Mouse (Mus musculus) C2C12 (cell line): ENCODE measurements around the gene Gm17455. TPM values are rescaled to one million over a fixed set of nuclear protein-coding genes. Genes with fewer than 3 reads are reported as not detected.

Source experiments
- H3K27me3 ChIP-seq: one replicate; pipeline ENCODE4 v1.6.1; 2011; ENCODE audit not compliant: control insufficient read depth, insufficient read depth, insufficient read length
- H3K36me3 ChIP-seq: one replicate; pipeline ENCODE4 v1.6.1; 2011; ENCODE audit not compliant: control insufficient read depth, insufficient read depth
- H3K4me3 ChIP-seq: one replicate; pipeline ENCODE4 v1.5.1; 2011; ENCODE audit warnings: mild to moderate bottlenecking, control low read depth; ENCODE audit not compliant: poor library complexity, insufficient read depth, severe bottlenecking
- H3K79me2 ChIP-seq: one replicate; pipeline ENCODE4 v1.6.1; 2011; ENCODE audit not compliant: control insufficient read depth, insufficient read depth
- H3K79me3 ChIP-seq: one replicate; pipeline ENCODE4 v1.6.1; 2011; ENCODE audit warnings: low read depth, control low read depth
- H3ac ChIP-seq: one replicate; pipeline ENCODE3; 2011; ENCODE audit warnings: low read depth; ENCODE audit not compliant: control insufficient read depth, insufficient read length
- CEBPB ChIP-seq: IDR thresholded peaks from one replicate; pipeline ENCODE4 v1.6.1; 2011; ENCODE audit warnings: low read depth, mild to moderate bottlenecking, control low read depth, moderate library complexity
- CTCF ChIP-seq: IDR thresholded peaks from one replicate; pipeline ENCODE4 v1.5.1; 2011; ENCODE audit not compliant: control insufficient read depth, insufficient read depth, insufficient read length
- FOSL1 ChIP-seq: IDR thresholded peaks from one replicate; pipeline ENCODE4 v1.8.0; 2011; ENCODE audit warnings: mild to moderate bottlenecking, low read length; ENCODE audit not compliant: poor library complexity, insufficient read depth, severe bottlenecking
- MAX ChIP-seq: IDR thresholded peaks from one replicate; pipeline ENCODE4 v1.6.1; 2011; ENCODE audit warnings: mild to moderate bottlenecking, control low read depth
- MYOD1 ChIP-seq: IDR thresholded peaks from one replicate; pipeline ENCODE4 v1.6.1; 2011; ENCODE audit warnings: low read depth; ENCODE audit not compliant: control insufficient read depth, insufficient read length
- MYOG ChIP-seq: IDR thresholded peaks from one replicate; pipeline ENCODE4 v1.6.1; 2011; ENCODE audit not compliant: control insufficient read depth, insufficient read length; ENCODE audit errors: extremely low read depth
- USF1 ChIP-seq: IDR thresholded peaks from one replicate; pipeline ENCODE4 v1.6.1; 2011; ENCODE audit warnings: low read depth, mild to moderate bottlenecking, control low read depth, moderate library complexity
- polyA plus RNA-seq: library from polyadenylated mRNA; unstranded; fragments of >200 nt; fragmentation: generic; extraction: Trizol; gene quantifications from one replicate; pipeline ENCODE4 v1.2.1, GENCODE M21; 2012; ENCODE audit warnings: missing spikeins

Gene Gm17455
- polyA plus RNA-seq, 1 experiment = not detected

DNA sequence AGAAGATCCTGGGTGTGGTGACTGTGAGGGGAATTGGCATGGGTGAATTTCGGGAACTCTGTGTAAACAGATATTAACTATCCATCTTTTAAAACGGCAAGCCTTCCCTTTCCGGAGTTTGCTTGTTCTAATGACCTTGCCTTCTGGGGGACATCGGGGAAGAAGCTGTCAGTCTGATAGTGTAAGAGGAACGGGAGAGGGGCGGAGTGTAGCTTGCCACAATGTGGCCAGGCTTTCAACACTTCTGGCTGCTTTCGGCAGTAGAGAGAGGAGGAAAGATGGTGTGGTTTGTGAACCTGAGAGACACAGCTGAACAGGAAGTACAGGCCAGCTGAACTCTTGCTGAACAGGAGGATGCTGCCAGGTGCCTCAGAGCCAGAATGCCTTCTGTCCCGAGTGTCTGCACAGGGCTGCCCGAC lies 10.1 kb upstream of the Gm17455 start:
- no peak overlapping the region for H3ac ChIP-seq
- no peaks in the 10 kb centered on the region for H3K36me3 ChIP-seq
- H3K4me3 ChIP-seq = no peak overlapping the region
- TF ChIP-seq MAX = no peak
- TF ChIP-seq USF1 = no peak
- TF ChIP-seq CTCF = no peak
- no peak for TF ChIP-seq MYOD1
- TF ChIP-seq MYOG = no peak
- TF ChIP-seq FOSL1 = no peak
- TF ChIP-seq CEBPB = no peak
- H3K79me2 ChIP-seq = no peaks in the 10 kb centered on the region
- H3K79me3 ChIP-seq = no peaks in the 10 kb centered on the region
- H3K27me3 ChIP-seq = no peaks in the 10 kb centered on the region

DNA sequence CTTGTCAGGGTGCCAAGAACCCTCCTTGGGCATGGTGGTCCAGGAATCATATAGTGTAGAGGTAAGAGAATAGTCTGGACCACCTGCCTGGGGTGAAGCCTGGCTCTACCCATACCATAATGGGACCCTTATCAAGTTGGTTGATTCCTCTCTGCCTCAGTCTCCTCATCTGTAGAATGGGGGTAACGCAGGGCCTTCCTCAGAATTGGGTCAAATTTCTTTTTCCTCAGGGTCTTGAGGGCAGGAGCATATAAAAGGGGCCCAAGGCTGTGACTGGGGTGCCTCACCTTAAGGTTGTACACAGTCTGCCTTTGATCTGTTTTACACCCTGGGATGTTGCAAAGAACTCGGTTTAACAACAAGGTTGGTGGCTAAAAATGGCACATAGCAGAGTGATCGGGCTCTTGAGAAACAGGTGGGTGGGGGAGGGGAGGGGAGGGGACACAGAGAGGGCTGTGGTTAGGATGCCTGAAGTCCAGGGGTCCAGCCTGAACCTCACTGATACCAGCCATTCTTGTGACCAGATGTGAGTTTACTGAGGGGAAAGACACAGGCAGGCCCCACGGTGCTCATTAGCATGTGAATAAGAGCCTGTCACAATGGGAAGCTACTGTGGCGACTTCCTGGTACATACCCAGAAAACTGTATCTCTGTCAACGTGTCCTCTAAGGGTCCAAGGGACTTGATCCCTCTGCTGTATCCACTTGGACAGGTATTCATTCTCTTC lies 9.2 kb upstream of the Gm17455 start:
- Histone ChIP-seq H3K4me3 (no peak overlapping the region), H3K79me2 (no peaks in the 10 kb centered on the region), H3ac (no peak overlapping the region), H3K36me3 (no peaks in the 10 kb centered on the region), H3K27me3 (no peaks in the 10 kb centered on the region), H3K79me3 (no peaks in the 10 kb centered on the region)
- TF ChIP-seq CTCF (no peak), FOSL1 (no peak), MYOG (no peak), MYOD1 (no peak), CEBPB (no peak), USF1 (no peak), MAX (no peak)

DNA sequence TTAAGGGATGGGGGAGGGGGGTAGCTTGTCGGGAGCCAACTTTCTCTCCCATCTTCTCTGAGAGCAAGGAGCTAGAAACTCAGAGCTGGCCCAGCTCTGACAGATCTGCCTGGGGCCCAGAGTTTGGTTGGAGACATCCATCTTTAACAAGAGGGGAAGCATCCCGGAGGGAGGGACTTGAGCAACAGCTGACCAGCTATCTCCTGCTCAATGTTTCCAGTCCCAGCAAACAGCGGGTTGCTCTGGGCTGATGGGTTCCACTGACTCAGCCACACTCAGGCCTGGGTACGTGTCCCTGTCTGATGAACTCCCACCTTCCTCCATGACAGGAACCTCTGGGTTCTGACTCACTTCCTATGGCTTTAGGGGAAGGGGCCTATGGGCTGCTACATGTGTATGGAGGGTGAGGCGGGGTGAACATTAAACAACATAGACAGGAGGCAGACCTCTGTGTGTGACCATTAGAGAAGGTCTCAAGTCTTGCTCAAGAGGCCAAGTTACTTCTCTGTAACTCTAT lies 8.6 kb upstream of the Gm17455 start:
- no peaks in the 10 kb centered on the region for H3K79me2 ChIP-seq
- H3K4me3 ChIP-seq = no peak overlapping the region
- H3K36me3 ChIP-seq = no peaks in the 10 kb centered on the region
- no peak overlapping the region for H3ac ChIP-seq
- no peak for TF ChIP-seq USF1
- TF ChIP-seq CEBPB = no peak
- TF ChIP-seq MYOD1 = no peak
- TF ChIP-seq MYOG = no peak
- no peak for TF ChIP-seq FOSL1
- TF ChIP-seq CTCF = no peak
- no peak for TF ChIP-seq MAX
- no peaks in the 10 kb centered on the region for H3K27me3 ChIP-seq
- H3K79me3 ChIP-seq = no peaks in the 10 kb centered on the region

DNA sequence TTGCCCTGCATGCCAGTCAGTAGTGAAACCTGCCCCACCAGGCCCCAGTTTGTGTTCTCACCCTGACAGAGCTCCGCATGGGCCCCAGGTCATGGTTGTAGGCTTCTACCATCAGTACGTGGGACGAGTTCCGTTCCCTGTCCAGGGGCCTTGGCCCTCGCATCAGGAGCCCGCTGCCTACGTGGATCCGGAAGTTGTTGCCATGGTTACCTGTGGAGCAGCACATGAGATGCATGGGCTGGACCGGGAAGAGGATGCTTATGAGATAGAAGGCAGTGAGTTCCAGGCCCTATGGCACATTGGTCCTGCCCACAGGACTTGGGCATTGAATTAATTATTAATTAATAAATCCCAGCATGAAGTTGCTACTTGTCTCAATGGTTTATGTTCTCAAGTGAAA lies 7.9 kb upstream of the Gm17455 start:
- no peak for TF ChIP-seq CTCF
- no peak for TF ChIP-seq MAX
- TF ChIP-seq USF1 = no peak
- TF ChIP-seq MYOG = no peak
- TF ChIP-seq MYOD1 = no peak
- TF ChIP-seq FOSL1 = no peak
- no peak for TF ChIP-seq CEBPB
- no peak overlapping the region for H3K4me3 ChIP-seq
- no peaks in the 10 kb centered on the region for H3K36me3 ChIP-seq
- H3K79me2 ChIP-seq = no peaks in the 10 kb centered on the region
- no peaks in the 10 kb centered on the region for H3K79me3 ChIP-seq
- no peak overlapping the region for H3ac ChIP-seq
- H3K27me3 ChIP-seq = no peaks in the 10 kb centered on the region

DNA sequence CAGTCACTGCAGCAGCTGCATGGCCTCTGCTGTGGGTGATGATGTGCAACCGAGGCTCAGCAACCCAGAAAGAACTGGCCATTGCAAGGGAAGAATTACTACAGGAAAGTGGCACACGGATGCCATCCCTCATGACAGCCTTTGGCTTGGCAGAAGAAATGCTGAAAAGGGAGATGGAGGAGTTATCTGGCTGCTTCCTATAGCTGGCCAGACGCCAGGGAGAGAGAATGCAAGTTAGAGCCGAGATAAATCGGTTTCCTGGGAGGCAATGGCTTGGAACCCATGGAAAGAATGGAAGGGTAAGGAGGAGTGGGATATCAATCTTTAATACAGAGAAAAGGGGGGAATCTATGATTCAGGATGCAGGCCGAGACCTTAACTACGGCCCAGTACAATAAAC lies 4.6 kb upstream of the Gm17455 start:
- H3ac ChIP-seq = no peak overlapping the region
- H3K4me3 ChIP-seq = no peak overlapping the region
- TF ChIP-seq FOSL1 = no peak
- TF ChIP-seq CEBPB = no peak
- no peak for TF ChIP-seq USF1
- TF ChIP-seq MAX = no peak
- TF ChIP-seq MYOD1 = no peak
- no peak for TF ChIP-seq CTCF
- no peak for TF ChIP-seq MYOG
- no peaks in the 10 kb centered on the region for H3K79me3 ChIP-seq
- H3K36me3 ChIP-seq = no peaks in the 10 kb centered on the region
- no peaks in the 10 kb centered on the region for H3K27me3 ChIP-seq
- H3K79me2 ChIP-seq = no peaks in the 10 kb centered on the region

DNA sequence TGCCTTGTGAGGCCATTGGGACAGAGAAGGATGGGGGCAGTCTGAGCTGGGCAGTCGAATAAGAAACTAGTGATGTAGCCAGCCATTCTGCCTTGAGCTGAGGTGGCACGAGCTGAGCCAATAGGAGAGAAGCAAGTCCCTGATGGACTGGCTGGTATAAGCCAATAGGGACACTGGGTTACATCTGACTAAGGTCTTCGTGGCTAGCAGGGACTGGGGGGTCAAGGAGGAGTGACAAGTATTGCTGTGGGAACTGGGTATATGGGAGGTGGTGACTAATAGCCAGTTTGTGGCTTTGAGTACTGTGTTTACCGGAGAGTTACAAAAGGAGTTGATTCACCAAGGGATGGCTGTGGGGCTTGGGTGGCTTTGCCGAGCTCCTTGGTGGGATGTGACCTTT lies 3.9 kb upstream of the Gm17455 start:
- Histone ChIP-seq H3K27me3 (no peaks in the 10 kb centered on the region), H3ac (no peak overlapping the region), H3K4me3 (no peak overlapping the region), H3K79me2 (no peaks in the 10 kb centered on the region), H3K79me3 (no peaks in the 10 kb centered on the region), H3K36me3 (no peaks in the 10 kb centered on the region)
- TF ChIP-seq CTCF = no peak
- no peak for TF ChIP-seq FOSL1
- no peak for TF ChIP-seq MAX
- no peak for TF ChIP-seq CEBPB
- TF ChIP-seq MYOG = no peak
- TF ChIP-seq MYOD1 = no peak
- no peak for TF ChIP-seq USF1
